Mouse (Mus musculus): ENCODE data around the gene Sptan1. TPM values are rescaled to one million over a fixed set of nuclear protein-coding genes. Genes with fewer than 3 reads are reported as not detected.

Sptan1 gene
- polyA plus RNA-seq, 1 experiment = 235 TPM

DNA sequence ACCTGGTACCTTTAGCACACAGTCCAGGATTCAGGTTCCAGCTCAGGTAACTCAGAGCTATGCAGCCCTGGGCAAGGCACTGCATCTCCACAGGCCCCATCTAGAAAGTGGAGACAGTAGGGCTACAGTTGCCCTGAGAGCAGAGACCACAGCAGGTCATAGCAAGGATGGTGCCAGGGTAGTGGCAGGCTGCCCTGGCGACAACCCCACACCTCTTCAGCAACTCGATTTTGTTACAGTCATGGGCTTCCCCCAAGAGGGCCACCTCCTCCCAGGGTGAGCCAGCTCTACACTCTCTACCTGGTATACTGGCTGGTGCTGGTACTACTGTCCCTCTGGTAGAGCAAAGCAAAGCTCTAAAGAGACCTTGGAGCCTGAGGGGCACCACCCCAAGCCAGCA, 72.4 kb downstream of the Sptan1 start:
- Histone ChIP-seq H3K9me3 (replicated peaks; ENCODE audit: control insufficient read depth, insufficient read depth, low read length, poor library complexity, severe bottlenecking) (no peaks in the 10 kb centered on the region), H3K27ac (ENCODE audit: insufficient read depth, low read length) (no peak overlapping the region), H3K9ac (ENCODE audit: low read depth, poor library complexity, severe bottlenecking) (no peak overlapping the region), H3K4me3 (ENCODE audit: low read depth, low read length) (no peak overlapping the region), H3K36me3 (ENCODE audit: control insufficient read depth, insufficient read depth, low read length, poor library complexity, severe bottlenecking) (no peaks in the 10 kb centered on the region), H3K27me3 (ENCODE audit: control insufficient read depth, insufficient read depth, low read length, poor library complexity, severe bottlenecking) (no peaks in the 10 kb centered on the region), H3K4me1 (ENCODE audit: control insufficient read depth, insufficient read depth, low read length) (no peaks in the 10 kb centered on the region)
- TF ChIP-seq POLR2A (IDR thresholded peaks at IDR 0.05; ENCODE audit: insufficient read depth, low read length) (no peak), EP300 (IDR thresholded peaks at IDR 0.05; ENCODE audit: insufficient read depth, low read depth, low read length) (no peak), CTCF (IDR thresholded peaks at IDR 0.05; ENCODE audit: low read depth, low read length) (no peak)

DNA sequence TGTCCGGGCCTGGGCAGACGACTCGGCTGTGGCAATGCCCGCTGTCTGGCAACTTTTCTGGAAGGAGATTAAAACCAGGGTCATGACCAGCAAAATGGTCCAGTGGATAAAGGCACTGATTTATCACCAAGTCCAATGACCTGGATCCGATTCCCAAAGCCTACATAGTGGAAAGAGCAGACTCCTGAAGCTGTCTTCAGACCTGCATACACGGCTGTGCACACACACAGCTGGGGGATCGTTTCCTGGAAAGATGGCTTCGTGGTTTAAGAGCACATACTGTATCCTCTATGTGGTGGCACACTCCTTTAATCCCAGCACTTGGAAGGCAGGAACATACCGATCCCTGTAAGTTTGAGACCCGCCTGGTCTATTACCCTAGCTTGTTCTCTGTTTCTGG, 73.0 kb downstream of the Sptan1 start:
- no peaks in the 10 kb centered on the region for H3K36me3 ChIP-seq (ENCODE audit: control insufficient read depth, insufficient read depth, low read length, poor library complexity, severe bottlenecking)
- no peak overlapping the region for H3K4me3 ChIP-seq (ENCODE audit: low read depth, low read length)
- TF ChIP-seq EP300 (IDR thresholded peaks at IDR 0.05; ENCODE audit: insufficient read depth, low read depth, low read length) (no peak), POLR2A (IDR thresholded peaks at IDR 0.05; ENCODE audit: insufficient read depth, low read length) (no peak), CTCF (IDR thresholded peaks at IDR 0.05; ENCODE audit: low read depth, low read length) (no peak)
- no peak overlapping the region for H3K9ac ChIP-seq (ENCODE audit: low read depth, poor library complexity, severe bottlenecking)
- H3K27ac ChIP-seq (ENCODE audit: insufficient read depth, low read length) = no peak overlapping the region
- no peaks in the 10 kb centered on the region for H3K27me3 ChIP-seq (ENCODE audit: control insufficient read depth, insufficient read depth, low read length, poor library complexity, severe bottlenecking)
- no peaks in the 10 kb centered on the region for H3K9me3 ChIP-seq (replicated peaks; ENCODE audit: control insufficient read depth, insufficient read depth, low read length, poor library complexity, severe bottlenecking)
- no peaks in the 10 kb centered on the region for H3K4me1 ChIP-seq (ENCODE audit: control insufficient read depth, insufficient read depth, low read length)

DNA sequence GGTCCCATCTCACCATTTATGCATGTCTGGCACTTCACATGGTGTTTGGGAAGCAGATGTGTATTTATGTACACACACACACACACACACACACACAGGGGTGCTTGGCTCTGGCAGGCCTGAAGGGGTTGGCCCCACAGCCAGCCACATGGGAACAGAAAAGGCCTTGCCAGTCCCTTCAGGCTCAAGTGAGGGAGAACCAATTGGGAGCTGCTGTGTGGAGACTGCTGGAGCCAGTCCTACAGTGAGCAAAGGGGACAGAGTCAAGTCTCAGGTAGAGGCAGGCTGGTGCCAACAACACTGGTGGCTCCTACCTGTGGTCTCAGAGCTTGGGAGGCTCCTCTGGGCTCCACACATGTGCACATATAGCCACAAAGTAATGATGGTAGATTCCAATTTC, 74.3 kb downstream of the Sptan1 start:
- TF ChIP-seq POLR2A (IDR thresholded peaks at IDR 0.05; ENCODE audit: insufficient read depth, low read length) = no peak
- no peak for TF ChIP-seq CTCF (IDR thresholded peaks at IDR 0.05; ENCODE audit: low read depth, low read length)
- no peak for TF ChIP-seq EP300 (IDR thresholded peaks at IDR 0.05; ENCODE audit: insufficient read depth, low read depth, low read length)
- Histone ChIP-seq H3K27me3 (ENCODE audit: control insufficient read depth, insufficient read depth, low read length, poor library complexity, severe bottlenecking) (no peaks in the 10 kb centered on the region), H3K27ac (ENCODE audit: insufficient read depth, low read length) (no peak overlapping the region), H3K36me3 (ENCODE audit: control insufficient read depth, insufficient read depth, low read length, poor library complexity, severe bottlenecking) (no peaks in the 10 kb centered on the region), H3K9ac (ENCODE audit: low read depth, poor library complexity, severe bottlenecking) (no peak overlapping the region), H3K9me3 (replicated peaks; ENCODE audit: control insufficient read depth, insufficient read depth, low read length, poor library complexity, severe bottlenecking) (no peaks in the 10 kb centered on the region), H3K4me1 (ENCODE audit: control insufficient read depth, insufficient read depth, low read length) (peaks cover 2% of the 10 kb centered on the region), H3K4me3 (ENCODE audit: low read depth, low read length) (no peak overlapping the region)

DNA sequence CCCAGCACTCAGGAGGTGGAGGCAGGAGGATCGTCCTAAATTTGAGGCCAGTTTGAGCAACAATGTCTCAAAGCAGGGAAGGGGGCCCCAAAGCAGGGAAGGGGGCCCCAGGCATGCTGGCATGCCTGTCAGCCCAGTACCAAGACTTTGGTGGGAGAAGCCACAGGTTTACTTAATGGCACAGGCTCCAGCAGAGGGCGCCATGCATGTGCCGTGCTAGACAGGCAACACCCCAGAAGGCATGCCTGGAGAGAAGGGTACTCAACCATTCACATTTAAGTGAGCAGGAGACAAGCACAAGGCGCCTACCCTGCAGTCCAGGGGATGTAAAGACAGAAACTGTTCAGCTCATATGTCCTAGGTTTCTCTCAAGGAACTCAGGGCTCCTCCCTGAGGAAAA, 77.1 kb downstream of the Sptan1 start:
- no peak overlapping the region for H3K9ac ChIP-seq (ENCODE audit: low read depth, poor library complexity, severe bottlenecking)
- H3K9me3 ChIP-seq (replicated peaks; ENCODE audit: control insufficient read depth, insufficient read depth, low read length, poor library complexity, severe bottlenecking) = no peaks in the 10 kb centered on the region
- H3K4me1 ChIP-seq (ENCODE audit: control insufficient read depth, insufficient read depth, low read length) = peaks cover 2% of the 10 kb centered on the region
- no peak overlapping the region for H3K4me3 ChIP-seq (ENCODE audit: low read depth, low read length)
- H3K27me3 ChIP-seq (ENCODE audit: control insufficient read depth, insufficient read depth, low read length, poor library complexity, severe bottlenecking) = no peaks in the 10 kb centered on the region
- TF ChIP-seq POLR2A (IDR thresholded peaks at IDR 0.05; ENCODE audit: insufficient read depth, low read length) (no peak), CTCF (IDR thresholded peaks at IDR 0.05; ENCODE audit: low read depth, low read length) (peak; percentile 97)
- H3K27ac ChIP-seq (ENCODE audit: insufficient read depth, low read length) = peak overlapping the region; percentile 90
- H3K36me3 ChIP-seq (ENCODE audit: control insufficient read depth, insufficient read depth, low read length, poor library complexity, severe bottlenecking) = no peaks in the 10 kb centered on the region

DNA sequence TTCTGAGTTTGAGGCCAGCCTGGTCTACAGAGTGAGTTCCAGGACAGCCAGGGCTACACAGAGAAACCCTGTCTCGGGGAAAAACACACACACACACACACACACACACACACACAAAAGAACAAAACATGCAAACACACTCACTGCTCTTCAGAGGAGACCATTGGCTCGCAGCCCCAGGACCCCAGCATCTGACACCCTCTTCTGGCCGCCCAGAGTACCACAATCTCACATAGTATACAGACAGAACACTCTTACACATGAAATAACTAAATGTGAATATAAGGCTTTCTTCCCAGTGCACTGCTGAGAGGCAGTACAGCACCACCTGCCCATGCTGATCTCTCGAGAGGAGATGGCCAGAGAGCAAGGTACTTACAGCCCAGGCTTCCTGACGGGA, 79.2 kb downstream of the Sptan1 start:
- Histone ChIP-seq H3K4me3 (ENCODE audit: low read depth, low read length) (no peak overlapping the region), H3K36me3 (ENCODE audit: control insufficient read depth, insufficient read depth, low read length, poor library complexity, severe bottlenecking) (no peaks in the 10 kb centered on the region), H3K4me1 (ENCODE audit: control insufficient read depth, insufficient read depth, low read length) (peaks cover 2% of the 10 kb centered on the region), H3K9me3 (replicated peaks; ENCODE audit: control insufficient read depth, insufficient read depth, low read length, poor library complexity, severe bottlenecking) (no peaks in the 10 kb centered on the region), H3K27me3 (ENCODE audit: control insufficient read depth, insufficient read depth, low read length, poor library complexity, severe bottlenecking) (no peaks in the 10 kb centered on the region), H3K27ac (ENCODE audit: insufficient read depth, low read length) (no peak overlapping the region), H3K9ac (ENCODE audit: low read depth, poor library complexity, severe bottlenecking) (no peak overlapping the region)
- TF ChIP-seq CTCF (IDR thresholded peaks at IDR 0.05; ENCODE audit: low read depth, low read length) (peak; percentile 43), EP300 (IDR thresholded peaks at IDR 0.05; ENCODE audit: insufficient read depth, low read depth, low read length) (no peak)

DNA sequence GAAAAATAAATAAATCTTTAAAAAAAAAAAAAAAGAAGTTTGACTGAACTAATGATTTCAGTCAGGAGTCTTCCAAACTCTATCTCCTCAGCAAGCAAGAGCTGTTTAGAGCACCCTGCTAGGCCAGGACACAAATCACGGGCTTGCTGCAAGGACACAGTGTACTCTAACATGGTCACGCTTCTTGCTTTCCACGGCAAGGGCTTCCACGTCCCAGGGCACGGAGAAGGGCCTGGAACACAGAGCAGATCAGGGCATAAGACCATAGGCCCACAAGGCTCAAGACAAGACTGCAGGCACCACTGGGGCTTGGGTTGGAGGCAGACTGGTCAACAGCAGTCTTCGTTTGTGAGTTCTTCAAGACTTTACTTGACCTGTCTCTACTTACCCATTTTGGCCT, 81.8 kb downstream of the Sptan1 start:
- Histone ChIP-seq H3K27me3 (ENCODE audit: control insufficient read depth, insufficient read depth, low read length, poor library complexity, severe bottlenecking) (no peaks in the 10 kb centered on the region), H3K9ac (ENCODE audit: low read depth, poor library complexity, severe bottlenecking) (0 out of 2 replicates have a peak overlapping the region, but pooled peaks have one; percentile 79)
- TF ChIP-seq EP300 (IDR thresholded peaks at IDR 0.05; ENCODE audit: insufficient read depth, low read depth, low read length) (no peak), POLR2A (IDR thresholded peaks at IDR 0.05; ENCODE audit: insufficient read depth, low read length) (no peak), CTCF (IDR thresholded peaks at IDR 0.05; ENCODE audit: low read depth, low read length) (no peak)

More for the DNA sequence above, 81.8 kb downstream of the Sptan1 start:
- peaks cover 2% of the 10 kb centered on the region for H3K4me1 ChIP-seq (ENCODE audit: control insufficient read depth, insufficient read depth, low read length)
- peak overlapping the region; percentile 10; the same call in 1 of the 2 replicates for H3K4me3 ChIP-seq (ENCODE audit: low read depth, low read length)
- no peak overlapping the region for H3K27ac ChIP-seq (ENCODE audit: insufficient read depth, low read length)
- H3K36me3 ChIP-seq (ENCODE audit: control insufficient read depth, insufficient read depth, low read length, poor library complexity, severe bottlenecking) = no peaks in the 10 kb centered on the region
- H3K9me3 ChIP-seq (replicated peaks; ENCODE audit: control insufficient read depth, insufficient read depth, low read length, poor library complexity, severe bottlenecking) = no peaks in the 10 kb centered on the region
